Mouse (Mus musculus): Measurements from ENCODE around the gene Ccdc6. TPM values are rescaled to one million over a fixed set of nuclear protein-coding genes. Genes with fewer than 3 reads are reported as not detected.

Gene Ccdc6
- polyA plus RNA-seq, 1 experiment from 2014 or later, result 13.5 TPM

- ATAC-seq (ENCODE audit: insufficient number of reproducible peaks, low FRiP score, low TSS enrichment, low read depth), result no peak
- Histone ChIP-seq H3K27me3 (no peaks in the 10 kb centered on the region), H3K4me3 (replicated peaks) (no peak overlapping the region), H3K9me3 (replicated peaks) (no peaks in the 10 kb centered on the region), H3K4me2 (replicated peaks) (no peak overlapping the region), H3K9ac (no peak overlapping the region), H3K36me3 (no peaks in the 10 kb centered on the region), H3K27ac (replicated peaks) (no peak overlapping the region), H3K4me1 (peaks cover 17% of the 10 kb centered on the region)
- WGBS, result 83% methylated on average over 6 of the region's 6 CpGs
These were observed 35.8 kb downstream of the Ccdc6 start for GRCm38 (mm10) chr10:70132714-70133113.

GRCm38 (mm10) chr10:70133188-70133587 is 36.3 kb downstream of the Ccdc6 start:
- Histone ChIP-seq H3K36me3 (no peaks in the 10 kb centered on the region), H3K27ac (replicated peaks) (no peak overlapping the region), H3K4me2 (replicated peaks) (no peak overlapping the region), H3K9me3 (replicated peaks) (no peaks in the 10 kb centered on the region), H3K27me3 (no peaks in the 10 kb centered on the region), H3K4me1 (peaks cover 21% of the 10 kb centered on the region), H3K4me3 (replicated peaks) (no peak overlapping the region), H3K9ac (no peak overlapping the region)
- WGBS, result 61% methylated on average over 6 of the region's 6 CpGs
- no peak for ATAC-seq (ENCODE audit: insufficient number of reproducible peaks, low FRiP score, low TSS enrichment, low read depth)

- Histone ChIP-seq H3K27me3 (no peaks in the 10 kb centered on the region), H3K4me1 (peaks cover 26% of the 10 kb centered on the region), H3K4me2 (replicated peaks) (no peak overlapping the region), H3K9ac (no peak overlapping the region), H3K9me3 (replicated peaks) (no peaks in the 10 kb centered on the region), H3K36me3 (no peaks in the 10 kb centered on the region), H3K4me3 (replicated peaks) (no peak overlapping the region), H3K27ac (replicated peaks) (no peak overlapping the region)
- 80% methylated on average over 5 of the region's 5 CpGs for WGBS
- no peak for ATAC-seq (ENCODE audit: insufficient number of reproducible peaks, low FRiP score, low TSS enrichment, low read depth)
These were observed 38.8 kb downstream of the Ccdc6 start for GRCm38 (mm10) chr10:70135680-70136079.

GRCm38 (mm10) chr10:70137652-70138051 is 40.7 kb downstream of the Ccdc6 start:
- no peaks in the 10 kb centered on the region for H3K9me3 ChIP-seq (replicated peaks)
- no peak overlapping the region for H3K4me2 ChIP-seq (replicated peaks)
- peaks cover 20% of the 10 kb centered on the region for H3K4me1 ChIP-seq
- WGBS, result 79% methylated on average over 7 of the region's 7 CpGs
- no peak overlapping the region for H3K4me3 ChIP-seq (replicated peaks)
- ATAC-seq (ENCODE audit: insufficient number of reproducible peaks, low FRiP score, low TSS enrichment, low read depth), result no peak
- no peaks in the 10 kb centered on the region for H3K27me3 ChIP-seq
- H3K36me3 ChIP-seq, result peaks cover 4% of the 10 kb centered on the region
- H3K27ac ChIP-seq (replicated peaks), result no peak overlapping the region
- no peak overlapping the region for H3K9ac ChIP-seq

GRCm38 (mm10) chr10:70138150-70138549 is 41.2 kb downstream of the Ccdc6 start:
- peaks cover 15% of the 10 kb centered on the region for H3K4me1 ChIP-seq
- no peak overlapping the region for H3K27ac ChIP-seq (replicated peaks)
- no peak overlapping the region for H3K4me3 ChIP-seq (replicated peaks)
- no peaks in the 10 kb centered on the region for H3K9me3 ChIP-seq (replicated peaks)
- WGBS, result 65% methylated on average over 8 of the region's 8 CpGs
- no peak for ATAC-seq (ENCODE audit: insufficient number of reproducible peaks, low FRiP score, low TSS enrichment, low read depth)
- no peak overlapping the region for H3K9ac ChIP-seq
- H3K27me3 ChIP-seq, result no peaks in the 10 kb centered on the region
- peaks cover 9% of the 10 kb centered on the region for H3K36me3 ChIP-seq
- H3K4me2 ChIP-seq (replicated peaks), result no peak overlapping the region

GRCm38 (mm10) chr10:70139368-70139767 is 42.4 kb downstream of the Ccdc6 start:
- ATAC-seq (ENCODE audit: insufficient number of reproducible peaks, low FRiP score, low TSS enrichment, low read depth), result no peak
- 66% methylated on average over 6 of the region's 6 CpGs for WGBS
- Histone ChIP-seq H3K27me3 (no peaks in the 10 kb centered on the region), H3K4me1 (peaks cover 9% of the 10 kb centered on the region), H3K36me3 (peaks cover 19% of the 10 kb centered on the region), H3K9me3 (replicated peaks) (no peaks in the 10 kb centered on the region), H3K4me2 (replicated peaks) (no peak overlapping the region), H3K9ac (no peak overlapping the region), H3K4me3 (replicated peaks) (no peak overlapping the region), H3K27ac (replicated peaks) (no peak overlapping the region)

GRCm38 (mm10) chr10:70140414-70140813 is 43.5 kb downstream of the Ccdc6 start:
- Histone ChIP-seq H3K27me3 (no peaks in the 10 kb centered on the region), H3K9ac (no peak overlapping the region), H3K4me1 (peaks cover 9% of the 10 kb centered on the region), H3K9me3 (replicated peaks) (no peaks in the 10 kb centered on the region), H3K36me3 (peaks cover 26% of the 10 kb centered on the region), H3K27ac (replicated peaks) (no peak overlapping the region), H3K4me2 (replicated peaks) (no peak overlapping the region), H3K4me3 (replicated peaks) (no peak overlapping the region)
- ATAC-seq (ENCODE audit: insufficient number of reproducible peaks, low FRiP score, low TSS enrichment, low read depth), result no peak
- 93% methylated on average over 12 of the region's 12 CpGs for WGBS

- H3K9ac ChIP-seq, result no peak overlapping the region
- WGBS, result 92% methylated on average over 17 of the region's 17 CpGs
- no peaks in the 10 kb centered on the region for H3K27me3 ChIP-seq
- H3K4me1 ChIP-seq, result peaks cover 13% of the 10 kb centered on the region
- no peaks in the 10 kb centered on the region for H3K9me3 ChIP-seq (replicated peaks)
- H3K4me2 ChIP-seq (replicated peaks), result no peak overlapping the region
- peaks cover 40% of the 10 kb centered on the region for H3K36me3 ChIP-seq
- H3K4me3 ChIP-seq (replicated peaks), result no peak overlapping the region
- H3K27ac ChIP-seq (replicated peaks), result no peak overlapping the region
- ATAC-seq (ENCODE audit: insufficient number of reproducible peaks, low FRiP score, low TSS enrichment, low read depth), result no peak
These were observed 45.7 kb downstream of the Ccdc6 start for GRCm38 (mm10) chr10:70142623-70143022.

- Histone ChIP-seq H3K36me3 (peaks cover 40% of the 10 kb centered on the region), H3K9me3 (replicated peaks) (no peaks in the 10 kb centered on the region), H3K27ac (replicated peaks) (no peak overlapping the region), H3K9ac (no peak overlapping the region), H3K27me3 (no peaks in the 10 kb centered on the region), H3K4me3 (replicated peaks) (no peak overlapping the region), H3K4me1 (peaks cover 15% of the 10 kb centered on the region), H3K4me2 (replicated peaks) (no peak overlapping the region)
- ATAC-seq (ENCODE audit: insufficient number of reproducible peaks, low FRiP score, low TSS enrichment, low read depth), result no peak
- 93% methylated on average over 10 of the region's 10 CpGs for WGBS
These were observed 47.2 kb downstream of the Ccdc6 start for GRCm38 (mm10) chr10:70144004-70144557.

GRCm38 (mm10) chr10:70145873-70146272 is 49.0 kb downstream of the Ccdc6 start:
- 68% methylated on average over 12 of the region's 12 CpGs for WGBS

GRCm38 (mm10) chr10:70149093-70149492 is 52.2 kb downstream of the Ccdc6 start:
- Histone ChIP-seq H3K4me2 (replicated peaks) (no peak overlapping the region), H3K36me3 (peaks cover 31% of the 10 kb centered on the region), H3K4me1 (peaks cover 44% of the 10 kb centered on the region), H3K4me3 (replicated peaks) (no peak overlapping the region), H3K9ac (no peak overlapping the region), H3K9me3 (replicated peaks) (no peaks in the 10 kb centered on the region), H3K27ac (replicated peaks) (peak overlapping the region; percentile 58; the same call in 1 of the 2 replicates), H3K27me3 (no peaks in the 10 kb centered on the region)
- WGBS, result 17% methylated on average over 7 of the region's 7 CpGs
- no peak; the same call in 1 of the 2 replicates for ATAC-seq (ENCODE audit: insufficient number of reproducible peaks, low FRiP score, low TSS enrichment, low read depth)

More at GRCm38 (mm10) chr10:70145873-70146272, 49.0 kb downstream of the Ccdc6 start:
- H3K27ac ChIP-seq (replicated peaks), result no peak overlapping the region
- no peak overlapping the region for H3K9ac ChIP-seq
- H3K4me1 ChIP-seq, result peaks cover 32% of the 10 kb centered on the region
- H3K9me3 ChIP-seq (replicated peaks), result no peaks in the 10 kb centered on the region
- peaks cover 44% of the 10 kb centered on the region for H3K36me3 ChIP-seq
- no peak for ATAC-seq (ENCODE audit: insufficient number of reproducible peaks, low FRiP score, low TSS enrichment, low read depth)
- no peak overlapping the region for H3K4me3 ChIP-seq (replicated peaks)
- H3K4me2 ChIP-seq (replicated peaks), result no peak overlapping the region
- H3K27me3 ChIP-seq, result no peaks in the 10 kb centered on the region

GRCm38 (mm10) chr10:70150301-70150700 is 53.4 kb downstream of the Ccdc6 start:
- no peak overlapping the region for H3K9ac ChIP-seq
- no peak overlapping the region for H3K4me3 ChIP-seq (replicated peaks)
- WGBS, result 48% methylated on average over 4 of the region's 4 CpGs
- no peaks in the 10 kb centered on the region for H3K9me3 ChIP-seq (replicated peaks)
- H3K36me3 ChIP-seq, result peaks cover 31% of the 10 kb centered on the region
- H3K4me1 ChIP-seq, result peaks cover 44% of the 10 kb centered on the region
- no peak overlapping the region for H3K4me2 ChIP-seq (replicated peaks)
- no peak overlapping the region for H3K27ac ChIP-seq (replicated peaks)
- no peaks in the 10 kb centered on the region for H3K27me3 ChIP-seq
- no peak for ATAC-seq (ENCODE audit: insufficient number of reproducible peaks, low FRiP score, low TSS enrichment, low read depth)
